In genomic region chr4:97609831-97610727, GRCm38 (mm10) we compare ENCODE assay signal across 9 mouse cellular contexts.
DNase-seq lines count a peak whose midpoint lies in the region; ATAC-seq lines count a peak whose summit lies in the region.
"Had no signal": no experiment of that assay in that cellular context is flagged by ENCODE, and none has a peak within 500 bp of the region (broad histone marks: within the 10 kb centered on the region; RNA-seq: fewer than 3 reads in every experiment).

No protein-coding gene starts in this region.

- H3K4me1 ChIP-seq in neural tube, embryonic 13.5 days (replicated peaks) = peaks cover 33% of the 10 kb centered on the region
- H3K4me1 ChIP-seq in heart, embryonic 13.5 days = peaks cover 45% of the 10 kb centered on the region
- H3K4me1 ChIP-seq: liver, embryonic 15.5 days had no signal

- H3K9me3 ChIP-seq in neural tube, embryonic 13.5 days = no peaks in the 10 kb centered on the region
- H3K9me3 ChIP-seq in heart, embryonic 13.5 days = no peaks in the 10 kb centered on the region
- H3K9me3 ChIP-seq: liver, embryonic 15.5 days had no signal

- H3K4me2 ChIP-seq in neural tube, embryonic 13.5 days = no peak overlapping the region
- no peak overlapping the region for H3K4me2 ChIP-seq in heart, embryonic 13.5 days
- H3K4me2 ChIP-seq: liver, embryonic 15.5 days had no signal

- 32% methylated on average over 10 of the region's 10 CpGs for WGBS in neural tube, embryonic 13.5 days
- WGBS in heart, embryonic 13.5 days = 29% methylated on average over 10 of the region's 10 CpGs

- peak; percentile 17 for DNase-seq in cerebellum, adult 11 months
- no peak for DNase-seq in neural tube, embryonic 10.5 days (ENCODE audit: extremely low spot score, low spot score)
- DNase-seq in telencephalon, adult 2 months (ENCODE audit: low read depth, low spot score) = peak; percentile 54
- no peak for DNase-seq in spleen, postnatal 14 days (ENCODE audit: low spot score in 2 of 2)
- DNase-seq in spleen, postnatal 36 days (ENCODE audit: low spot score in 2 of 2) = no peak

- ATAC-seq in cerebellum, adult (ENCODE audit: insufficient number of reproducible peaks, low FRiP score, low TSS enrichment) = no peak
- ATAC-seq in neural tube, embryonic 13.5 days (ENCODE audit: low read depth) = no peak
- no peak for ATAC-seq in heart, embryonic 13.5 days (ENCODE audit: extremely low read depth, insufficient number of reproducible peaks, low FRiP score, low TSS enrichment)

- H3K27me3 ChIP-seq in neural tube, embryonic 13.5 days = no peaks in the 10 kb centered on the region
- H3K27me3 ChIP-seq in heart, embryonic 13.5 days (replicated peaks) = no peaks in the 10 kb centered on the region
- H3K27me3 ChIP-seq: liver, embryonic 15.5 days had no signal

- H3K9ac ChIP-seq in neural tube, embryonic 13.5 days = no peak overlapping the region
- H3K9ac ChIP-seq in heart, embryonic 13.5 days = no peak overlapping the region
- H3K9ac ChIP-seq: liver, embryonic 15.5 days had no signal

- H3K4me3 ChIP-seq in neural tube, embryonic 13.5 days = no peak overlapping the region
- no peak overlapping the region for H3K4me3 ChIP-seq in heart, embryonic 13.5 days
- H3K4me3 ChIP-seq: liver, embryonic 15.5 days had no signal

- H3K36me3 ChIP-seq in neural tube, embryonic 13.5 days = no peaks in the 10 kb centered on the region
- H3K36me3 ChIP-seq in heart, embryonic 13.5 days = no peaks in the 10 kb centered on the region
- H3K36me3 ChIP-seq: liver, embryonic 15.5 days had no signal

- H3K27ac ChIP-seq in neural tube, embryonic 13.5 days (replicated peaks) = peak overlapping the region; percentile 33; the same call in 1 of the 2 replicates
- H3K27ac ChIP-seq in heart, embryonic 13.5 days (replicated peaks) = peak overlapping the region; percentile 77; the same call in 1 of the 2 replicates
- H3K27ac ChIP-seq: liver, embryonic 15.5 days had no signal

Comparison
In these comparisons a context has a peak if more than half of its experiments do, and no peak if none do; other contexts are left out.
1. DNase-seq: peak in cerebellum, adult 11 months (single experiment) and telencephalon, adult 2 months (single experiment); none in neural tube, embryonic 10.5 days (single experiment), spleen, postnatal 14 days (0 of 2) and spleen, postnatal 36 days (0 of 2).